9 mouse cellular contexts compared by ENCODE assay signal in genomic region chr19:23967156-23967555, GRCm38 (mm10).
DNase-seq lines count a peak whose midpoint lies in the region; ATAC-seq lines count a peak whose summit lies in the region.
"Had no signal": no experiment of that assay in that cellular context is flagged by ENCODE, and none has a peak within 500 bp of the region (broad histone marks: within the 10 kb centered on the region; RNA-seq: fewer than 3 reads in every experiment).

No protein-coding gene starts in this region.

- H3K27me3 ChIP-seq in limb, embryonic 15.5 days, result no peaks in the 10 kb centered on the region
- H3K27me3 ChIP-seq in limb, embryonic 10.5 days (ENCODE audit: low read depth, poor library complexity, severe bottlenecking), result no peaks in the 10 kb centered on the region
- H3K27me3 ChIP-seq in forebrain, embryonic 10.5 days (ENCODE audit: poor library complexity, severe bottlenecking), result no peaks in the 10 kb centered on the region
- no peaks in the 10 kb centered on the region for H3K27me3 ChIP-seq in kidney, embryonic 14.5 days (ENCODE audit: control insufficient read depth, insufficient read depth, low read length)

- no peak for DNase-seq in limb, embryonic 10.5 days (ENCODE audit: low spot score)
- peak; percentile 39 for DNase-seq in cerebellum, adult 11 months
- DNase-seq in heart, adult 9 months (ENCODE audit: low spot score in 2 of 2), result peak; percentile 83 to 84
- peak; percentile 71 for DNase-seq in lung, postnatal 10 days
- DNase-seq in forebrain, embryonic 10.5 days (ENCODE audit: extremely low spot score, low spot score), result no peak
- no peak for DNase-seq in liver

- no peak overlapping the region for H3K4me2 ChIP-seq in limb, embryonic 15.5 days
- H3K4me2 ChIP-seq in kidney, embryonic 14.5 days (replicated peaks; ENCODE audit: low read depth, low read length), result no peak overlapping the region

- no peak overlapping the region for H3K9ac ChIP-seq in limb, embryonic 15.5 days
- H3K9ac ChIP-seq in kidney, embryonic 14.5 days (ENCODE audit: low read depth, low read length), result no peak overlapping the region

- no peak overlapping the region for H3K4me3 ChIP-seq in limb, embryonic 15.5 days
- H3K4me3 ChIP-seq in limb, embryonic 10.5 days, result no peak overlapping the region
- H3K4me3 ChIP-seq in forebrain, embryonic 10.5 days, result no peak overlapping the region
- no peak overlapping the region for H3K4me3 ChIP-seq in kidney, embryonic 14.5 days (ENCODE audit: low read length)
- H3K4me3 ChIP-seq: megakaryocyte, embryonic 14.5 days had no signal

- H3K36me3 ChIP-seq in limb, embryonic 15.5 days, result no peaks in the 10 kb centered on the region
- H3K36me3 ChIP-seq in limb, embryonic 10.5 days, result no peaks in the 10 kb centered on the region
- no peaks in the 10 kb centered on the region for H3K36me3 ChIP-seq in forebrain, embryonic 10.5 days (replicated peaks)
- H3K36me3 ChIP-seq in kidney, embryonic 14.5 days (ENCODE audit: control insufficient read depth, insufficient read depth, low read length), result no peaks in the 10 kb centered on the region

- H3K4me1 ChIP-seq in limb, embryonic 15.5 days, result peaks cover 17% of the 10 kb centered on the region
- peaks cover 5% of the 10 kb centered on the region; the same call in 1 of the 2 replicates for H3K4me1 ChIP-seq in limb, embryonic 10.5 days
- H3K4me1 ChIP-seq in forebrain, embryonic 10.5 days, result peaks cover 11% of the 10 kb centered on the region
- 0 out of 2 replicates have a peak, but pooled peaks cover 2% of the 10 kb centered on the region for H3K4me1 ChIP-seq in kidney, embryonic 14.5 days (ENCODE audit: control insufficient read depth, insufficient read depth, low read length)
- H3K4me1 ChIP-seq: megakaryocyte, embryonic 14.5 days had no signal

- no peak for ATAC-seq in limb, embryonic 15.5 days (ENCODE audit: insufficient number of reproducible peaks, low FRiP score, low TSS enrichment, low read depth)
- no peak for ATAC-seq in kidney, embryonic 14.5 days (ENCODE audit: low FRiP score, low TSS enrichment)

- 41% methylated on average over 2 of the region's 2 CpGs for WGBS in limb, embryonic 15.5 days
- WGBS in limb, embryonic 10.5 days, result 79% methylated on average over 2 of the region's 2 CpGs
- WGBS in forebrain, embryonic 10.5 days, result 42% methylated on average over 2 of the region's 2 CpGs
- WGBS in kidney, embryonic 14.5 days, result 61% methylated on average over 2 of the region's 2 CpGs

- peak overlapping the region; percentile 12; the same call in 1 of the 2 replicates for H3K27ac ChIP-seq in limb, embryonic 15.5 days
- no peak overlapping the region for H3K27ac ChIP-seq in limb, embryonic 10.5 days
- H3K27ac ChIP-seq in forebrain, embryonic 10.5 days, result no peak overlapping the region
- H3K27ac ChIP-seq in kidney, embryonic 14.5 days (ENCODE audit: low read depth, low read length), result no peak overlapping the region

- no peaks in the 10 kb centered on the region for H3K9me3 ChIP-seq in limb, embryonic 15.5 days
- no peaks in the 10 kb centered on the region for H3K9me3 ChIP-seq in limb, embryonic 10.5 days (replicated peaks)
- no peaks in the 10 kb centered on the region for H3K9me3 ChIP-seq in forebrain, embryonic 10.5 days
- H3K9me3 ChIP-seq in kidney, embryonic 14.5 days (ENCODE audit: control insufficient read depth, low read length), result peaks cover 2% of the 10 kb centered on the region; the same call in 1 of the 2 replicates
- H3K9me3 ChIP-seq: megakaryocyte, embryonic 14.5 days had no signal

Comparison
In these comparisons a context has a peak if more than half of its experiments do, and no peak if none do; other contexts are left out.
1. DNase-seq: peak in cerebellum, adult 11 months (single experiment), heart, adult 9 months (2 of 2) and lung, postnatal 10 days (single experiment); none in limb, embryonic 10.5 days (single experiment), forebrain, embryonic 10.5 days (single experiment) and liver (single experiment).